Mouse (Mus musculus) c-Kit-positive CD71-negative TER-119-negative erythroid progenitor cells, embryonic 14.5 days (primary cell): Measurements from ENCODE around the gene Vapb.

ENCODE experiments used
- DNase-seq: peaks from one replicate; pipeline ENCODE4 v3.0.0-alpha.2; 2013; ENCODE audit warnings: low read depth

Gene Vapb

DNA sequence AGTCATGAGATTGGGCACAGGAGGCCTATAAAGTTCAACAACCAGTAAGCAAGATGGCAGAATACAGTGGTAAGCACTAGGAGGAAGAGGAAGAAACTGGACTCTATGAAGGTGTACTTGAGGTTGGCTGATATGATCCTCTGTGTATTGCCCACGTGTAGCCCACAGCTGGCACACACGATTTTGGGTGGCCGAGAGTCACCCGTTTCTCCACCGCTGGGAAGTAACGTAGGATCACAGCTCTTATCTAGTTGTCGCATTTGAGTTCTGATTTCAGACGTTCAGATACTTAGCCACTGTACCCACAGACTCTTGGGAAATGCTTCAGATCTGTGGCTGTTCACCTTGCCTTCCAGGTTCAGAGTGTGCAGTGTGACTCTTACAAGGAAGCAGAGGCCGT is 921 bp downstream of the Vapb start:
- no peak for DNase-seq

DNA sequence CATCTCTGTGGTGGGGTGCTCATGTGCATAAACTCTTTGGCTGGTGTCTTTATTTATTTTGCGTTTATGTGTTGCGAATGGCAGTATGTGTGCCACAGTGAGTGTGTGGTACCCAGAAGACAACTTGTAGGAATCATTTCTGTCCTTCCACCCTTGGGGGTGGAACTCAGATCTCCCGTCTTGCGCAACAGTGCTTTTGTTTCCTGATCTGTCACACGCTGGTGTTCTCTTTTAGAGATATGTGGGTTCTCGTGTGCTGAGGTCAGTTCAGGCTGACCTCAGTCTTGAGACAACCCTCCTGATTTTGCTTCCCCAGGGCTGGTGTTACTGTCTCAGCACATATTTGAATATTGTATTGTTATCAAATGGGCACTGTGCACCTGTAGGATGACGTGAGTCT is 1.8 kb downstream of the Vapb start:
- no peak for DNase-seq

DNA sequence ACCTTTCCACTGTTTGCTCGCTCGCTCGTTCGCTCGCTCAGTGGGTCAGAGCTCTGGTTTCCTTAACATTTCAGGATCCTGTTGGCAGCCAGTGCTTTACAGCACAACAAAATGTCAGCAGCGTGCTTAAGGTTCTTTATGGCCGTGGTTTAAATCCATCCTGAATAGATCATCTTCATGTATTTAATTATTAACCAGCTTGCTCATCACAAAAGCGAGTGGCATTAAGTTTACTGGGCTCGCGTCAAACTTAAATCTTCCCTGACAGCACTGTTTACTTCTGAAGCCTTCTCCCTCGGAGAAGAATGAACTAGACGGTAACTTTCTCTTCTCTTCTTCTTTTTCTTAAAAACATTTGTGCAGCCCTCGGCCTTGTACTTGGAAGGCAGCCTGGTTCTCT is 4.8 kb downstream of the Vapb start:
- DNase-seq: no peak

DNA sequence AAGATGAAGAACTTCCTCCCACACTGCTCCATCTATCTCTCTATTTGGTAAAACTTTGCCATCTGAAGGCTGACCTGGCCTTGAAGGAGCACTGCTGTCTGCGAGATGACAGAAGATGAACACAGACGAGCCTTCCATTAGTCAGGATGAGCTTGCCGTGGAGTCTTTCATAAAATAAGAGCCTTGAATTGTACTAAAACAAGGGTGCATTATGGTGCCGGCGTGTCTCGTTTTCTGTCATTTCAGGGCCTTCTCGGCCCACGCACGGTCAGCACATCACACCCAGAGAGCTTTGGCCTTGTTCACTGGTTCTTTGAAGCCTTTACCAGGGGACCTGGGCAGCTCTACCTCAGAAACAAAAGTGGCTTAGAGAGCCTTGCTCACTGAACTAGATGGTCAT is 5.4 kb downstream of the Vapb start:
- no peak for DNase-seq

DNA sequence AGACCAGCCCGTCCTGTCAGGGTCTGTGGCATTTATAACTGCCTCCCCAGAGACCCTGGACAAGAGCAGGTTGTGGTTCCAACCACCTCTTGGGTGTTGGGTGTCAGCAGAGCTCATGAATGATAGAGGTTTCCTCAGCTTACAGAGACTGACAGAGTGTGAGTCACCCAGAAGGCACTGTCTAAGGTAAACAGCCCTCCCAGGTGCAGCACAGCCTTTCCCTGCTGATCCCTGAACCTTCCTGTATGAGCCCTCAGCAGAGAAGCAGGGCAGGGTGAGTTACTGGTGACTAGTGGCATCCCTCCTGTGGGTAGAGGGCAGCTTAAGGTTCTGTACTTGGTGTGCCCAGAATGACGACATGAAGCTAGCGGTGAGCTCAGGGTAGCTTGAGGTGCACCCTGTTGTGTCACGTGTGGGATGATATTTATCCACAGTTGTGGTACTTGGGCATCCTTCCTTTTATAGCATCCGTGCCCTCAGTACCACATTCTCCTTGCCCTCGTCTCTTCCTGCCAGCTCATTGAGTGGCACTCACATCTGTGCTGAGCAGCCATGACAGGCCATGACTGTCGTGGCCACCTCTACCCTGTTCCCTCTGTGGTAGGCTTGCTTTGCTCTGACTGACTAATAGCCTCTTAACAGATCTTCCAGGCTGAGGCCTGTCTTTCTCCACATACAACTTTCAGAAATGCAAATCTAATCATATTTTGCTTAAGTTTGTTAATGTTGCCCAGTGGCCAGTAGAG is 6.9 kb downstream of the Vapb start:
- DNase-seq: no peak

DNA sequence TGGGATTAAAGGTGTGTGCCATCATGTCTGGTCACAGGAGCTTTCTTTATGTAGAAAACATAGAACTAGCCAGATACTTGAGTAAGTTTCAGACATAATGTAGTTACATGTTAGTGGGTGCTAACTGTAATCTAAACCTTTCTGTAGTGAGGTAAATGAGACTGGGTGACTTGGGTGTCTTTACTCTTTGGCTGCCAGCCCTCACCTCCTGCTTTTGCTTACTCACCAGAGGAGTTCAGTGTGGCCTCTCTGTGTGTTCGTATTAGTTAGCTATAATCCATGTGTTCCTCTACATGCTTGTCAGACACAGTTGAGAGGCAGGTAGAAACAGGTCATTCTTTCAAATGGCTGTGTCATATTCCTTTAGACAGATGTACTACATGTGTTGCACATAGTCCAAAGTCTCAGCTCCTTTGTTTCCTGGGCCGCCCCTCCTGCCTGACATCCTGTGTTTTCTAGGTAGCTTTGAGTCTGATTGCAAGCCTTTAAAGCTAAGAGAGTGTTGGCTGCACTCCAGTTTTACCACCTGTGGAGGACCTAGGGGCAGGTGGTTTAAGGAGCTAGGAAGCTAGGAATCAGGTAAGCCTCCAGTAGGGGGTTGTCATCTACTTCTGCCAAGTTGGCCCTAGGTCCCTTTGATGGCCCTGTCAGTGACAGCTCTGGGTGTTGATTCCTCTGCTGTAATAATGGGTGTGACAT is 11.8 kb downstream of the Vapb start:
- no peak for DNase-seq

DNA sequence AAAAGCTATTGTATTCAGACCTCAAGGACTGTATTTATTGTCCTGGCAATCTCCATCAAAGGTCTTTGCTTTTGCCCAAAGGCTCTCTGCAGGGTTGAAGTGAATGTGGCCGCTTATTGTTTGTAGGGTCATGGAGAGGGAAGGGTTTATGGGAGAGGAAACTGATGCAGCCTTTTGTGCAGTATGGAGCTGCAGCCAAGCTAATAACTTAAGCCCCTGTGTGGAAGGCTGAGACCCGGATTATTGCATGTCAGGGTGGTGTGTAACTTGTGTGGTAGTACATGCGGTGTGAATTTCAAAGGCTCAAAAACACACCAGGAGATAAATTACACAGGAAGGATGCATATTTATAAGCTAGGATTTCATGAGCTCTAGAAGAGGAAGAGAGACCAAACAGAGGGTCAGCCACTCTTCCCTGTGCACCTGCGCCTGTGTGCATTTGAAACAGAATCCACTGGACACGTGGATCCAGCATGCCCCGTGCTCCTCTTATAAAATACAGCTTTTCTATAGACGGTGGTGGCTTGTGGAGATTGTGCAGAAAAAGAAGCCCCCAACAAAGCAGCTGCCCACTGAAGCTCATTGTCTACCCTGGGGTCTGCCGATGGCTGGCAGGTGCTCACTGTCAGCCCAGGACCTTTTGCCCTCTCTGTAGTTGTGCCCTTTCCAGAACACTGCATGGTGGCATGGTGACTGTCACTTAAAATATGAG is 18.3 kb downstream of the Vapb start:
- DNase-seq: no peak

DNA sequence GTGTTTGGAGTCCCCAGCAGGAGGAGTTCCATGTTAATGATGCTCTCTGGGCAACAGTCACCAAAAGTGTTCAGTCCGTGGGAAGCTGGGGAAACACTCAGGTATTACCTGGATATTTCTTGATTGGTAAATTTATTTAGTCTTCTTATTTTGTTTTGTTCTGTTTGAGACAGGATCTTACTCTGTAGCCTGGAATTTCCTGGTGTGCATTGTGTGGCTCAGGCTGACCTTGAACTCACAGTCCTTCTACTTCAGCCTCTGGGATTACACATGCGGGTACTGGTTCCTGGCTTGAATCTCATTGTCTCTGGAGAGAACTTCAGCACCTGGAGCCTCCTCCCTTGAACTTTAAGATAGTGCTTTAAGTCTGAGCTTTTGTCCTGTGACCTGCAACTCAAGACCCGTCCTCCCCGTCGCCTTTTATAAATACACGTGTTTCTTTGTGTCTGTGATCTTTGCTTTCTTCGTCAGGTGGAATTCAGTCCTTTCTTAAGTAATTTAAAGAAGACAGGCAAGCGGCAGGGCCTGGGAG is 20.4 kb downstream of the Vapb start:
- no peak for DNase-seq

DNA sequence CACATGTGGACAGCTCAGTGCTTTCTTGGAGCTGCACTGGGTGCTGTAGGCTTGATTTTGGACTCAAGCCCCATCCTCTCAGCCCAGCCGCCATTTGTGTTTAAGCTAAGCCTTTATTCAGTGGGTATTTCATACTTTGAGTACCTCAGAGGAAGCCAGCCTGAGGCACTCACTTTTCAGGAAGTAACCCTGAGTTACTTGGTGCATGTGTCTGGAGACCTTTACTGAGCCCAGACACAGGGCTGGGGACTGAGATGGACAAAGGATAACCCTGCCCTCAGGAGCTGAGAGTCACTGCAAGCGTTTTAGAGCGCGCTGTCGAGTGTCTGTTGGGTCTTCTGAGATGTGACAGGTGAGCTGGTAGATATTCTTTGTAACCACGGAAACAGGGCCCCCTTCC is 23.3 kb downstream of the Vapb start:
- DNase-seq: no peak

DNA sequence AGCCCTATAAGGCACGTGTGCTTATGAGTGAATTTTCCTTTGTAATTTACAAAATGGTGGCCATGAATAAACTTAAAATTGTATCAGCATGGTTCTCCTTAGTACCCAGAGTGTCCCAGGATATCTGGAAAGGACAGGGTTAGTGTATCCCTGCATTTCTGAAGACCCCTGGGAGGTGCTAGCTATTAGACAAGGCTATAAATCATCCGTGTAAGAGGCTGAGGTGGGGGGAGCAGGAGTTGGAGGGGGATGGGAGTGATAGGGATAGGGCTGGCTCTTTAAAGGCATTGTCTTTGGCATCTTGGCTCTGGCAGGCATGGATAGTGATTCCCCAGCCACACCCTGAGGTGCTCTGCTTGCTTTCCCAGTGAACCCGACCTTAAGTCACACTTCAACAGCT is 27.3 kb downstream of the Vapb start:
- no peak for DNase-seq

DNA sequence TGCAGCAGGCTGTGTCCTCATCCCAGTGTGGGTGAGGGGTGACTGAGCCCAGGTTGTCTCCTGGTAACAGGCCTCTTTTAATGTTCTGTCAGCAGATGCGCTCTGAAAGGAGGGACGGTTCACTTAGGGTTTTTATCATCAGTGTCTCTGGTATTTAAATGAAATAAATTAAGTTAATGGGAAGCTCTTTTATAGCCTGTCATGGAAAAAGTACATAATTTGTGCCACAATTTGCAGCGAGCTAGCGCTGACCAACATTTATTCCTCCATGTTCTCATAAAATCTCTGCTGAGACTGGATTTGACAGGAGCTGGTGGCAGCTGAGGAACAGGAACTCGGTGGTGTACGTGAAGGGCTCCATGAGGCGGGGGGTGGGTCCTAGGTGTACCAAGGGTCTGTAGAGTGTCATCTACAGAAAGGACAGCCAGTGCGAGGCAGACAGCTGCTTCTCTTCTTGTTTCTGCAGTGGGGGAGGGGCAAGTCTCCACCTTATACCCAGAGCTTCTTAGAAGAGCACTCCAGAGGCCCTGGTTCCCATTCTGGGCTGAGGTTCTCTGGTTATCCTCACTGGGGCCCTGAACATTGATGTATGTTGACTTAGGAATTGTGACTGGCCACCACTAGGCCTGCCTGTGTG is 30.8 kb downstream of the Vapb start:
- DNase-seq: no peak

DNA sequence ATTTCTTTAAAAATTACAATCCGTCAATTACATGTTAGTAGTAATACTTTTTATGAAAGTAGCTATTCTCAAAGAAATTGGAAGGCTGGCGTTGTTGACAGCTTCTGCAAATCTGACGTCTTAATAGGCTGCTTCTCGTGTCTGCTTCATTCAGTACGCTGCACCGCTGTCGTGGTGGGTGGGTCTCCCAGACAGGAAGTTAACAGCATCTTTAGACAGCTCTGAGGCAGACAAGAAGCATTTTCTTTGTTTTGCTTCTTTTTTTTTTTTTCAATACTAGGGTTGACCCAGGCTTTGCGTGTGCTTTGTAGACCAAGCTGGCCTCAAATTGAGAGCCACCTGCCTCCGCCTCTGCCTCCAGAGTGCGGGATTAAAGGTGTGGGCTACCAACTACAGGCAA is 31.9 kb downstream of the Vapb start:
- DNase-seq: no peak

DNA sequence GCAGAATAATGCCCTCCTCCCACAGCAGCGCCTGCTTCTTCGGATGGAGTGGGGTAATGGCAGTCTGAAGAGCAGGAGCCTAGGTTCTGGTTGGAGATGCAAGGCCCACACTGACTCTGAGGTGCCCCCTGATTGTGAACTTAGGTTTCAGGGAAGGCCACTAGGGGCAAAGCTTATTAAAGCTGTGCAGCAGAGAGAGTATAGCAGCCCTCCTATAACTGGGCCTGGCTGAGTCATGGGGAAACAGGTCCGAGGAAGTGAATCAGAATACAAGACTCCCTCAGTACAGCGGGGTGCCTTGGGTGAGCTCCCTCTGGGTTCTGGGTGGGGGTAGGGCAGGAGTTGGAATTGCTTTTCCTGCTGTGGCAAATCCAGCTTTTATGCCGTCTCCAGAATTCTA is 33.3 kb downstream of the Vapb start:
- DNase-seq: no peak

DNA sequence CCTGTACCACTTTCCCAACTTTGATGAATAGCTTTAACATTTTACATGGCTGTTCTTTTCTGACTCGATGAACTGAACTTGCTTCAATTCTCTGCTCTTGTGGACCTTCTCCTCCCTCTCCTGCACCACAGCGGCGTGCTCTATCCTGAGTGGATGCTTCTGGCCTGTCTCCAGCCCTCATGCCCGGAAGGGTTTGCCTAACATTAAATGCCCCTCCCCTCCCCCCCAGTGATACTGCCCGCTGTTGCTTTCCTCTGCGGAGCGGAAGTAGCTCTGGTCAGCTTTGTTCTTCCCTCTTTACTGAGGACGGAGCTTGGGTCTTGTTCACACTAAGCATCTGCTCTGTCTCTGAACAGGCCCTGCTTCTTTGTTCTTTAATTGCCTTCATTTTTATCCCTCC is 34.4 kb downstream of the Vapb start:
- DNase-seq: no peak

DNA sequence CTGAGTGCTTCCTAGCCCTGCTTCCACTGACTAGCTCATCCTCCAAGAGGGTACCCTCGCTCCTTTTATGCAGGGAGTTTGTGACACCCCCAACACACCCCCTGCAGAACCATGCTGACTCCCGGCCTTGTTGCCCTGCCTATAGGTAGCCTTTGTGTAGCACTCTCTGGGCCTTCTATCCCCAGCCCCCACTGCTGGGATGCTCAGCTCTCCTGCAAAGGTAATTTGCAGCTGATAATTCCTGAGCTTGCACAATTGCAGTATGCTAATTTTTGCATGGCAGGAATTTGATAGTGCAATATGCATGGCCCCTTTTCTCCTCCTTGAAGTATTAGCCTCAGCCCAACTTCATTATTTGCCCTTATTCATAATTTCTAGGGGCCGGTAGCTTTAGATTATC is 38.2 kb downstream of the Vapb start:
- DNase-seq: no peak

DNA sequence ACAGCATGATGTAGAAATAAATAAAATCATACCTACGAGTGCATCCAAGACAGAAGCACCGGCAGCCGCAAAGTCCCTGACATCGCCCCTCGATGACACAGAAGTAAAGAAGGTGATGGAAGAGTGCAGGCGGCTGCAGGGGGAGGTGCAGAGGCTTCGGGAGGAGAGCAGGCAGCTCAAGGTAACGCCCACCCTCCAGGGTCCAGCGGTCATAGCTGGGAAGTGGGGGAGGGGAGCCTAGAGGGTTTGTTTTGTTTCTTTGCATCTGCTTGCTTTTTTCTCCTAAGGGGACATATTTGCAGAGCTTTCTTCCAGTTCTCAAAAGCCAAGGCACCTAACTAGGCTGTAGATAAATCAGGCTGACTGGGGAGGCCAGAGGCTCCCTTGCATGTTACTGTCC is 38.8 kb downstream of the Vapb start:
- no peak for DNase-seq

DNA sequence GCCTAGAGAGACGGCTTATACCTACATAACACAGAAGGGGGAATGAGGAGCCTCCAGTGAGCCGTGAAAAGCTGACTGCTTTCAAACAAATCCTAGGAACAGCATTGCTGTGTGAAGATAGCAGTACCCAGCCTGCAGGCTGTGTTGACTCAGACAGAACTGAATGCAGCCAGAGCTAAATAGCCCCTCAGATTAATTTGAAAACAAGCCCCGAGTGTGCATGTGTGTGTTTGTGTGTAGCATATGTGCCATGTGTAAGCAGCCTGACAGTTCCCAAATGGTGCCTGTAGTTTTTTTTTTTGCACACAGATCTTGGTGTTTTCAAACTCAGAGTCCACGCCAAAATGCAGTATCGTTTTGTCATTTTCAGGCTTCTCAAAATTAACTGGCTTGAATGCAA is 43.6 kb downstream of the Vapb start:
- DNase-seq: no peak

DNA sequence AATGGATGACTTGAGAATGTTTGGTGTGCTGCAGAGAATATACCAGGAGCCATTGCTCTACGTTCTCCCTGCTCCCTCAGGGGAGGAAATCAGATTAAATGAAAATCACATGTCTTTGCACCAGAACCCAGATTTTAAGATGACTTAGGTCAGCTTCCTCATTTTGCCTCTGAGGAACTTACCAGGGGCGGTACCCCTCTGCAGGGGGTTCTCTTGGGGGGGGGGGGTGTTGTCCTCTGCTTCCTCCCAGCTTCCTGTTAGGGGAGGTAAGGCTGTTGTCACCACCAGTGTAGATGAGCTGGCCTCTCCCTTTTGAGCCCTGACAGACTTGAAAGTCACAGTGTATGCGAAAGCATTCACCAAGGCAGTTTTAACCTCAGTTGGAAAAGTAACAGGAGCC is 47.1 kb downstream of the Vapb start:
- peak; percentile 24 for DNase-seq

DNA sequence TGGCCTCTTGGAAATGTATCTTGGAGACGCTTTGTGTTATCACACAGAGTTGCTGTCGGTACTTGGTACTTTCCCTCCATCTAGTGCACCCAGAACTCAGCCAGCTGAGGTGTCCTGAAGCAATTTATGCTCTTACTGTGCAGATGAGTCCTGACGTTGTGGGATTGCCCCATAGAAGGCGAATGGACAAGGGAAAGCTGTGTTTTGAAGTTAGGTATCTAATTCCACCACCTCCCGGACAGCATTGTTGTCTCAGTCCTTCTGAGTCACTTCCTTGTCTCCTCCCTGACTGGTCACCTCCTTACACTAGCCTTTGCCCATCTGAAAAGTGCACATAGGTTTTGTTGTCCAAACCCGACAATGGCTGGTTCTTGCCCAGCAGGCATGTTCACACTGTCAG is 47.6 kb downstream of the Vapb start:
- no peak for DNase-seq

DNA sequence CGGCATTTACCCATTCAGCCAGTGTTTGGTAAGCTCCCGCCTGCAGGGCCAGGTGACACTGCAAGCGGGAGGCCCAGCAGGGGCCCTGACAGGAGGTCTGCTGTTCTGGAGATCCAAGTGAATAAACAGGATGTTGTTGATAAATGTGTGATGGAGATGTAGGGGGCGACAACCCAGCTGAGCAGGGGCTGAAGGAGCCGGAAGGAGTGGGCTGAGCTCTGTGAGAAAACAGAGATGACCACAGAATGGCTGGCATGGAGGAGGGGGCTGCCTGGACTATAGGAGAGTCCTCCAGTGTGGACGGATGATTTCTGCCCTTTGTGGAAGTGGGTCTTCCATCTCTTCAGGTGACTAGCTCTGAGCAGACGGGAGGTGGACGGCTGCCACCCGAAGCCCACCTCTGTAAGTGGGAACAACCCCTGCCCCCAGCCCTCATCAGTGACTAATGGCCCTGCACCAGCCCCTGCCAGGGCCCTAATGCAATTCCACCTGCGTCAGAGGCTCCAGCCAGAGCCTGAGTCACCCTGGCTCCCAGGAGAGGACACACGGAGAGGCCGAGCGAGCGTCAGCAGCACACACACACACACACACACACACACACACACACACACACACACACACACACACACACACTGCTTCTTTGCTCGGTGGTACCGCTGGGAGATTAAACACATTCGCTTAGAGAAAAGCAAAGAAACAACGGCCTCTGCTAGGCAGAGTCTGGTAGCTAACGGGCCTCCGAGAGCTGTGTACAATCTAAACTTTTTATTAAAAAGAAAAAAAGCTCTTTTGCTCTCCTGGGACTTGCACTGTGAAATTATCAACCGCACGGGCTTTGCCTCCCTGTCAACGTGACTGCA is 52.9 kb downstream of the Vapb start:
- no peak for DNase-seq

DNA sequence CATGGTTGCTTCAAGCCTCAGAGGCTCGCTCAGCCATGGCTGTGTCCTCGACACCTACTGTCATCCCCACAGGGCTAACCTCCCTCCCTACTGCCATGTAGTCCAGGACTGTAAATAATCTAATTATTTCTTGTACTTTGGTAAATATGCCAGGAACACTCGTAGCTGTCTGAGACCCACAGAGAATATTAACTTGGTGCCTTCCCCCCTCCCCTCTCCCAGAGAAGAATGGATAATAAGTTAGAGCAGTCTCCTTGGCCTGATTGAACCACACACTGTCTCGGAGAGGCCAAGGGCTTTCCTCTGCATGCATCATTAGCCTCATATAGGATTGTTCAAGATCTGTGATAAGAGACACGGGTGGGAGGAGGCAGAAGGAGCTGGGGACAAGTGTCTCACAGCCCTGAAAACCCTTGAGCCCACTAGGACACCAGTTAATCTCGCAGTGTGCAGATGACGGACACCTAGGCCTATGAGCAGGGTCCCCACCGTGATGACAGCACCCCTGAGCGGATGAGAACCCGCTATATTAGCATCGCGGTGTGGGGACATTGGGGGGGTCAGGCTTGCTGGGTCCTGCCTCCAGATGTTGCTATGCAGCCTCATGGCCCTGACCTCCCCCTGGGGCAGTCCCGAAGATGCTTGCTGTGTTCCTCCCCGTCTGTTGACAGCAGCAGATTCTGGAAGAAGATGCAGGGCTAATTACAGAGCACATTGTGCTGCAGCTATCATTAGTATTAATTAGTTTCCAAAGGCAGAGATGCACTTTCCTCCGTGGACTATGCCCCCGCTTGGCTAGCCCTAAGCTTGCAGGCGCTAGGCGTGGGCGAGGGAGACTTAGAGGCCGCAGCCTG is 54.8 kb downstream of the Vapb start:
- no peak for DNase-seq
